Mouse (Mus musculus): ENCODE measurements around the gene Prickle1.

DNA sequence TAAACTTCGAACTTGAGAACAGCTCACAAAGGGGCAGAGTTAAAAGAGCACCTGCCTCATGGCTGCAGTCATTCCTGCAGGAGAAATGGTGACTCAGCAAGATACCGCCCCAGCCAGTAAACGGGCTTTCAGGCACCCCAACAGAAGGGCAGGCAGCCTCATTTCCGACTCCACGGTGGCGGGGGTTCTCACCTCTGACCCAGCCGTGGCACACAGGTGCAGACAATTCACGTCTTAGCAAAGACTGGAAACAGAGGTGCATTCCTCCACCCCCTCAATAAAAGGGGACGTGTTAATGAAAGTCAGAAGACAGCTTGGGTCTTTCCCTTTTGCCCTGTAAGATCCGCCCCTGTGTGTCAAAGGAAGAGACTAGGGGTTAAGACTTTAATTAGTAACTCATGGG is 81.8 kb downstream of the Prickle1 start:
- TF ChIP-seq USF1 (IDR thresholded peaks at IDR 0.05; ENCODE audit: low read depth) (no peak), MAX (IDR thresholded peaks at IDR 0.05) (no peak)
